Mouse (Mus musculus): ENCODE results near the gene Pdgfc. TPM values are rescaled to one million over a fixed set of nuclear protein-coding genes. Genes with fewer than 3 reads are reported as not detected.

Gene Pdgfc
- total RNA-seq, 2 experiments from 2014 or later, result 1.3 to 1.6 TPM

GRCm38 (mm10) chr3:81242697-81243590, 206.7 kb downstream of the Pdgfc start:
- intact Hi-C loops (cut with DNase I), result no loop called here
- no peak for DNase-seq

DNA sequence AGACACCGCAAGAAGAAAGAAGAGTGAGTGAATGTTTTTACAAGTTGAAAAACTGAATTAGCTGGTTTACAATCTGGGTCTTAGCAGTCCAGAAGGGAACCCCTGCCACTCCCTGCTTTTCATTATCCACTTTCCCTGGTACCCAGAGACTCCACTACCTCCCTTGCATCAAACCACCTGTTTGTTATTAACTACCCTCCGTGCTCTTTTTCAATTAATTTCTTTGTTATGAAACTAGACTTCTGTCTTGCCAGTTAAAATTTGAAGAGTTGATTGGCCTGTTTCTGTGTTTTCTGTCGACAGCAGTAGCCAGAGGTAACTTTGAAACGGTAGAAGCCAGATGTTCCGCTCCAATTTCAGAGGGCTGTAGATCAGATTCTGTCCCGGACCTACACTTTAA, 207.4 kb downstream of the Pdgfc start:
- DNase-seq, result no peak
- intact Hi-C loops (cut with DNase I), result no loop called here

DNA sequence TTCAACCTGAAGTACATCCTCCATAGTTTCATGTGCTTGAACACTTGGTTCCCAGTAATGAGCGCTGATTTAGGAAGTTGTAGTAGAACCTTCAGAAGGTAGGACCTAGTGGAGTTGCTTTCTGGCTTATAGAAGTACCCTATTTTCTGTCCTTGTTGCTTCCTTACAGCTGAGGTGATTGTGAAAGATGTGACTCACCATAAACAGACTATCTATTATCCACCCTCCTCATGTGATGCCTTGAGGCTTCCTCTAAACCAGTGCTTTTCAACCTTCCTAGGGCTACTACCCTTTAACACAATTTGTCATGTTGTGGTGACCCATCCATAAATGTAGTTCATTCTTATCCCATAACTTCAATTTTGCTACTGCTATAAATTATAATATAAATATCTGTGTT, 226.6 kb downstream of the Pdgfc start:
- no peak for DNase-seq
- intact Hi-C loops (cut with DNase I), result no loop called here

Other genes with a start within 250 kb of the Pdgfc start
- gene Gria2, start 233.6 kb upstream of the Pdgfc start, total RNA-seq (2021), result under 1 TPM in 1 of 2 experiments, not detected in 1; 0.05 TPM
- under 1 TPM in 1 of 2 experiments, not detected in 1; 0.15 TPM for gene Glrb, start 122.8 kb upstream of the Pdgfc start, total RNA-seq (2021)